8 mouse cellular contexts compared by ENCODE assay signal in the genomic region with DNA sequence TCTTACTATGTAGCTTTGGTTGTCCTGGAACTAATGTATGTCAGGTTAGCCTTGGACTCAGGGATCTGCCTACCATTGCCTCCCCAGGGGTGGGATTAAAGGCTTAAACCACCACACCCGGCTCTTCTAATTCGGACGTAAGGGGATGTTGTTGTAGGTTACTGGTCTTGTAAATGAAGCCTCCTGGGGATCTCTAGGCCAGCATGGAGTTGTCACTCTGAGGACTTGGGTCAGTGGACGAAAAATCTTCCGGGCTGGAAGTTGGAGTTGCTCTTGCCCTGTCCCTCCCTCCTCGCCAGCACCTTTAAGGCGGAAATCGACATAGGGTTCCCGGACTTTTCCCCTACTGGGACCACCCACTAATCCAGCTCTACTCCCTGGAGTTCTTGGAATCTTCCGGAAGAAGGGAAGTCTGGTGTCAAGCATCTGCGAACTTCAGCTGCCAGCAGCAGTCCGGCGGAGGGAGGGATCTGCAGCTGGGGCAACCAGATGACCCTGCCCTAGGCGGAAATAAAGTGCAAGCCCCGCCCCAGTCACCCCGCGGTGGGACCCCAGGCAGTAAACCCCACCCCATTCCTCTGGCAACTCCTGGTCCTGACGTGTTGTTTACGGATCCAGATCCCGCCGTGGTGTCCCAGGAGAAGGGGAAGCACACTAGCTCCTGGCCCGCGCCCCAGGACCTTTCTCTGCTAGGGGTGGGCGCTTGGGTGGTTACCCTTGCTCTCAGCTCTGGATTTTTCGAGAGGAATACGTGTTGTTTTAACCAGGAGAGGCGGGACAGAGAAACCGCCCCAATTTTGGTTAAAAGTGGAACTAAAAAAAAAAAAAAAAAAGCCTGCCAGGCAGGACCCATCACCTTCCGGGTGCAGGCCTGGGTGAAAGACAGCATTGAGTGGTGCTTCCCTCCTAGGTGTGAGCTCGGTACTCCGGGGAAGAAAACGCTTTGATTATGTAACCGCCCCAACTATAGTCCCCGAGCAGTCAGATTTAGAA. TPM values are rescaled to one million over a fixed set of nuclear protein-coding genes. Genes with fewer than 3 reads are reported as not detected.
DNase-seq lines count a peak whose midpoint lies in the region; ATAC-seq lines count a peak whose summit lies in the region.

No protein-coding gene starts in this region.

- WGBS in intestine, embryonic 14.5 days, result 2% methylated on average over 34 of the region's 34 CpGs
- 4% methylated on average over 34 of the region's 34 CpGs for WGBS in midbrain, embryonic 10.5 days

- peak overlapping the region; percentile 61 for H3K9ac ChIP-seq in intestine, embryonic 14.5 days (ENCODE audit: low read length)

- peak; percentile 90 for ATAC-seq in intestine, embryonic 14.5 days (replicated peaks; ENCODE audit: low FRiP score, low TSS enrichment, low read depth)

- intact Hi-C loops in left cerebral cortex, postnatal 4 days (cut with DNase I), result no loop called here

- H3K36me3 ChIP-seq in intestine, embryonic 14.5 days (ENCODE audit: control insufficient read depth, insufficient read depth, low read length), result no peaks in the 10 kb centered on the region
- no peaks in the 10 kb centered on the region for H3K36me3 ChIP-seq in midbrain, embryonic 10.5 days

- H3K27me3 ChIP-seq in intestine, embryonic 14.5 days (replicated peaks; ENCODE audit: control insufficient read depth, insufficient read depth, low read length), result no peaks in the 10 kb centered on the region
- peaks cover 50% of the 10 kb centered on the region for H3K27me3 ChIP-seq in midbrain, embryonic 10.5 days (ENCODE audit: low read depth, poor library complexity, severe bottlenecking)

- H3K4me2 ChIP-seq in intestine, embryonic 14.5 days (ENCODE audit: low read length), result peak overlapping the region; percentile 75

- H3K9me3 ChIP-seq in intestine, embryonic 14.5 days (ENCODE audit: control insufficient read depth, low read length), result no peaks in the 10 kb centered on the region
- no peaks in the 10 kb centered on the region for H3K9me3 ChIP-seq in midbrain, embryonic 10.5 days (replicated peaks)

- peak; percentile 96 for DNase-seq in ZHBTc4 (ENCODE audit: low read depth, low spot score)
- peak; percentile 88 for DNase-seq in embryo, embryonic 10.5 days (ENCODE audit: low spot score)
- DNase-seq in gastrocnemius, postnatal 25 days, result peak; percentile 97
- DNase-seq in intestine, embryonic 14.5 days (ENCODE audit: low spot score), result peak; percentile 89
- peak; percentile 63 for DNase-seq in left cerebral cortex, postnatal 4 days
- DNase-seq in midbrain, embryonic 10.5 days (ENCODE audit: low spot score), result peak; percentile 82
- peak; percentile 34 for DNase-seq in right cerebral cortex, postnatal 4 days
- peak; percentile 95 for DNase-seq in yolk sac, embryonic 10.5 days (ENCODE audit: low spot score)

- H3K4me1 ChIP-seq in intestine, embryonic 14.5 days (replicated peaks; ENCODE audit: control insufficient read depth, insufficient read depth, low read length), result peaks cover 17% of the 10 kb centered on the region
- peaks cover 28% of the 10 kb centered on the region for H3K4me1 ChIP-seq in midbrain, embryonic 10.5 days

- peak overlapping the region; percentile 96 for H3K27ac ChIP-seq in intestine, embryonic 14.5 days (ENCODE audit: low read depth)
- H3K27ac ChIP-seq in midbrain, embryonic 10.5 days (replicated peaks), result peak overlapping the region; percentile 82

- H3K4me3 ChIP-seq in intestine, embryonic 14.5 days (ENCODE audit: low read depth, low read length), result peak overlapping the region; percentile 44
- peak overlapping the region; percentile 55 for H3K4me3 ChIP-seq in midbrain, embryonic 10.5 days

RNA-seq across cellular contexts. Expression of a gene that starts 6.4 kb away (rescaled TPM):
- 10 to 100 TPM; 15.9 to 20.9 TPM for total RNA-seq in gastrocnemius, postnatal 25 days (2021)
- polyA plus RNA-seq in intestine, embryonic 14.5 days (2014; fragmentation: Nextera tagmentation; extraction: Ambion mirVana), result 14.4 and 15.8 TPM in 2 replicates
- total RNA-seq in left cerebral cortex, postnatal 4 days (2021), result 10 to 100 TPM; 30.5 to 35.0 TPM
- 7.9 and 8.9 TPM in 2 replicates for polyA plus RNA-seq in midbrain, embryonic 10.5 days (2016; fragmentation: Nextera tagmentation; extraction: Ambion mirVana)

RNA-seq across cellular contexts. Expression of a gene that starts 32.5 kb away (rescaled TPM):
- not detected for total RNA-seq in gastrocnemius, postnatal 25 days (2021)
- 1.2 and 1.3 TPM in 2 replicates for polyA plus RNA-seq in intestine, embryonic 14.5 days (2014; fragmentation: Nextera tagmentation; extraction: Ambion mirVana)
- total RNA-seq in left cerebral cortex, postnatal 4 days (2021), result under 1 TPM; 0.24 to 0.56 TPM
- polyA plus RNA-seq in midbrain, embryonic 10.5 days (2016; fragmentation: Nextera tagmentation; extraction: Ambion mirVana), result 0.59 and 0.66 TPM in 2 replicates

RNA-seq across cellular contexts. Expression of a gene that starts 45.6 kb away (rescaled TPM):
- 1 to 10 TPM; 2.8 to 6.3 TPM for total RNA-seq in gastrocnemius, postnatal 25 days (2021)
- 0.81 and 0.97 TPM in 2 replicates for polyA plus RNA-seq in intestine, embryonic 14.5 days (2014; fragmentation: Nextera tagmentation; extraction: Ambion mirVana)
- 1 to 10 TPM in 1 of 2 experiments, under 1 TPM in 1; 0.93 to 1.4 TPM for total RNA-seq in left cerebral cortex, postnatal 4 days (2021)
- polyA plus RNA-seq in midbrain, embryonic 10.5 days (2016; fragmentation: Nextera tagmentation; extraction: Ambion mirVana), result 0.10 and 0.50 TPM in 2 replicates

RNA-seq across cellular contexts. Expression of a gene that starts 49.0 kb away (rescaled TPM):
- total RNA-seq in gastrocnemius, postnatal 25 days (2021), result 1 to 10 TPM; 6.0 to 7.5 TPM
- polyA plus RNA-seq in intestine, embryonic 14.5 days (2014; fragmentation: Nextera tagmentation; extraction: Ambion mirVana), result 64.1 and 71.2 TPM in 2 replicates
- 10 to 100 TPM; 28.7 to 29.2 TPM for total RNA-seq in left cerebral cortex, postnatal 4 days (2021)
- polyA plus RNA-seq in midbrain, embryonic 10.5 days (2016; fragmentation: Nextera tagmentation; extraction: Ambion mirVana), result 115 and 128 TPM in 2 replicates

RNA-seq across cellular contexts. Expression of a gene that starts 59.3 kb away (rescaled TPM):
- total RNA-seq in gastrocnemius, postnatal 25 days (2021), result 10 to 100 TPM; 12.9 to 13.2 TPM
- polyA plus RNA-seq in intestine, embryonic 14.5 days (2014; fragmentation: Nextera tagmentation; extraction: Ambion mirVana), result 132 and 141 TPM in 2 replicates
- 10 to 100 TPM; 18.6 to 20.0 TPM for total RNA-seq in left cerebral cortex, postnatal 4 days (2021)
- polyA plus RNA-seq in midbrain, embryonic 10.5 days (2016; fragmentation: Nextera tagmentation; extraction: Ambion mirVana), result 75.7 and 82.3 TPM in 2 replicates

Comparison
In these comparisons a context has a peak if more than half of its experiments do, and no peak if none do; other contexts are left out.
1. Peak in every context shown above with its lines: DNase-seq, ATAC-seq, H3K4me3 ChIP-seq and H3K27ac ChIP-seq.
2. DNase-seq: peak in every context shown above with its lines; median percentile 97 in gastrocnemius, postnatal 25 days; 96 in ZHBTc4; 95 in yolk sac, embryonic 10.5 days; 89 in intestine, embryonic 14.5 days; 88 in embryo, embryonic 10.5 days; 82 in midbrain, embryonic 10.5 days; 63 in left cerebral cortex, postnatal 4 days; 34 in right cerebral cortex, postnatal 4 days.